Mouse (Mus musculus) frontal cortex, adult 2 months (tissue): ENCODE data around the gene Aplp2. TPM values are rescaled to one million over a fixed set of nuclear protein-coding genes. Genes with fewer than 3 reads are reported as not detected.

ENCODE experiments used
- DNase-seq, 2 experiments: peaks; one replicate each; pipeline ENCODE4 v3.0.0; 2022; ENCODE audit warnings: low spot score in 1 of 2; ENCODE audit errors: extremely low spot score in 1 of 2
- polyA plus RNA-seq: library from polyadenylated mRNA; depleted of rRNA; stranded (reverse); fragments of >200 nt; gene quantifications from 2 replicates; pipeline ENCODE4 v1.2.3, GENCODE M21; 2012

Gene Aplp2
- polyA plus RNA-seq, 1 experiment: 803 TPM

- DNase-seq: no peak
Observed at GRCm38 (mm10) chr9:31226541-31226940, 14.9 kb upstream of the Aplp2 start.

GRCm38 (mm10) chr9:31225808-31226207, 14.2 kb upstream of the Aplp2 start:
- DNase-seq: peak; percentile 39 to 49

DNA sequence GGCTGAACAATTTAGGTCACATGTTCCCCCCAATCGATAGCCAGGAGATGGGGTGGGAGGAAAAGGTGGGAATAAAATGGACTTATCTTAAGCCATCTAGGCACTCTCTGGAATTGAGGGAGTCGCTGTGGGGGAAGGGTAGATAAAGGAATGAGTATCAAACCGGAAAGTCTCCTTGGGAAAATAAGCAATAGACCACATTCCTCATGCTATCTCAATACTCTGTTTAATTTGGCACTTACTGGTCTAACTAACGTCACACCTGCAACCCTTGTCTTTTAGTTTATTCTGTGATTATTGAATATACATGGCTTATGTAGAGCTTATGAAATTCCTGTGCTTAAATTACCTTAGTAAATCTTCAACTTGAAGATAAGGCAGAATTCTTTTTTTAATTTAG, 11.9 kb upstream of the Aplp2 start:
- no peak for DNase-seq

GRCm38 (mm10) chr9:31221170-31221569, 9.6 kb upstream of the Aplp2 start:
- no peak for DNase-seq

DNA sequence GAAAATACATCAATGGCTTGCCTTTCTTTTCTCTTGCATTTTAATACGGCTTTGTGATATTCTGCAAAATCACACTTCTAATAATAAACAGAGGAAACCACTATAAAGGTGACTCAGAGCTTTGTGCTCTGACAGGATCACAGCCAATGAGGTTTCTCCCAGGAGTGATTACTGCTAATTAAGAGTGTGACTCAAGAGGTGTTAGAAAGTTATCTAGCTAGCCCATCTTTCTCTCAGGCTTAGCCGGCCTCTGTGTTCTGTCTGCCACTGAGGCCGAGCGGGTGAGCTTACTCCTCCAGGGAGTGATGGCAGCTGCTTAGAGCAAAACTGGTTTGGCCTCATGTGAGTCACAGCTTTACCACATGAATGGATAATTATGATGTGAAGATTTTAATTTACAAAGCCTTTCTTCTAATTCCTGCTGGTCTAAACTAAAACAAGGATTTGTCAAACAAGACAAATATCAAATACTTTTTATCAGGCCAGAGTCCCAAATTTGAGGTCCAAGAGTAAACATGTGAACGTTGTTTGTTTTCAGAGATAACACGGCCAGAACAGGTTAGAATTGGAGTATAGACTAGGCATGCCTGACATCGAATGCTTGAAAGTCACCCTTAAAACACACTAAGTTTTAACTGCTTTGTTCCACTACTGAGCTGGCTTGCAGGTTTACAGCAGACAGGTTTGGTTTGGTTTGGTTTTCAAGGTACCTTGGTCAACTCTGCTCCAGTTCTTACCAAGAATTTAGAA, 6.2 kb upstream of the Aplp2 start:
- DNase-seq: peak in 1 of 2 experiments; percentile 24

GRCm38 (mm10) chr9:31212500-31213008, 939 bp upstream of the Aplp2 start:
- peak in 1 of 2 experiments; percentile 28 for DNase-seq

DNA sequence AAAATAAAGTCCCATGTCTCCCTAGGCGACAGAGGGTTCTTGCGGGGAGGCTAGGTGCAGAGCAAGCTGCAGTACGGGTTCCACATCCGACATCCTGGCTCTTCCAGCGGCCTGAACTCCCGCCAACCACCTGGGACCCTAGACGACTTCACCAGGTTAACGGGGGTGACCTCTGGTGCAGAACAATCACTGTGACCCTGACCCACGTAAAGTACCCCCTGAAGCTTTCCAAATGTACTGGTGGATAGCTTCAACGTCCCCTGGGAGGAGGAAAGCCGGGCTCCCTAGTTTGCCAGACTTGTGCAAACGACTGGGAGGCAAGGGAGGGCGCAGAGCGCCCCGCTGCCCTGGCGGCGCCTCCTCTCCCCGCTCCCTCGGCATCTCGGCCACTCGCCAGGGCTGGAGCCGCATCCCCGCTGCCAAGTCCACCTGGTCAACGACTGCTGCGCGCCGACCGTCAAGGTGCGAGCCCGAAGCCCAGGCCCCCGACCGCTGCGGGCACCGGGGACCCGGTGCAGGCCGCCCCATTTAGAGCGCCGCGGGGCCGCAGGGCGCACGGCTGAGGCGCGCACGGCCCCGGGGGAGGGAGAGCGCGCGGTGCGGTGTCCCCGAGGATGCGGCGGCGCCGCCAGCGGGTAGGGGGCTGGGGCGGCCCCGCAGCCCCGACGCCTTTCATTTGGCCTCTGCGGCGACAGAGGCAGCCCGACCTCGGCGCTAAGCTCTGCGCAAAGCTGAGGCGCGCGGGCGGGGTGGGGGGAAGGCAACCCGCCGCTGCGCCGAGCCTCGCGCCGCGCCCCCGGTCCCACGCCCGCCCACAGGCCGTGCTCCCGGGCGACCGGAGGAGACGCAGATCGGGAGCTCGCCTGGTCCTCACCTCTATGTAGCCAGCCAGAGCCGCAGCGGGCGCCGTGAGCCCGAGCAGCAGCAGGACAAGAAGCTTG, 596 bp downstream of the Aplp2 start:
- DNase-seq: peak in 1 of 2 experiments; percentile 27

- no peak for DNase-seq
Observed at GRCm38 (mm10) chr9:31210163-31210562, 1.5 kb downstream of the Aplp2 start.

DNA sequence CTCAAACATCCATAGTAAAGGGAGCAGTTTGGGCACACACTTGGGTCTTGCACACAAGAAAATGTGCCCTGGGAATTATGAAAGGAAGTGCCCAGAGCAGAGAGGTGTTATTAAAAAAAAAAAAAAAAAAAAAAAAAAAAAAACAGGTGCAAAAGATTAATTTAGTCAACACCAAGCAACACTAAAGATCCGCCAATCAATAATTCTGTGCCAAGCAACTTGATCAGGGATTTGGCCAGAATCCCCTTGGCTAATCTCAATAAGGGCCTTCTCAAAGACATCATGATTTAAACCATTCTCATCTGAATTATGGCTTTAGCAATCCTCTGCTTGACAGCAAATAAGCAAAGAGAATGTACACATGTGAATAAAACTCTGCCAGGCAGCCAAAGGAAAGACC, 2.1 kb downstream of the Aplp2 start:
- DNase-seq: no peak

DNA sequence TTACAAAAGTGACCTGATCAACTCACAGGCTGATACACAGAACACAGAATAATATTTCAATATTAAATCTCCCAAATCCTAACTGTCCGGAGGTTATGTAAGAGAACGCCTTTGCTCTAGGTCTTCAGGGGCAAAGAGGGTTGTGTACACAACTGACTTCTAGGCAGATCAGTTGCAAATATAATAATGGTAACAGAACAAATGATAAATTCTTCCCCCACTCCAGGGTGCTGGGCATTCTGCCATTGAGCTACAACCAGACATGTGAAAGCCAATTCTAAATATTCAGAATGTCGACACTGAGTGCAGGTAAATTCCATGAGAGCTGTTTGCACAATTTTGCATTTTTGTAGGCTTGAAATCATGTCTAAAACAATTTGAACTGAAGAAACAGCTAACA, 3.9 kb downstream of the Aplp2 start:
- DNase-seq: no peak

DNA sequence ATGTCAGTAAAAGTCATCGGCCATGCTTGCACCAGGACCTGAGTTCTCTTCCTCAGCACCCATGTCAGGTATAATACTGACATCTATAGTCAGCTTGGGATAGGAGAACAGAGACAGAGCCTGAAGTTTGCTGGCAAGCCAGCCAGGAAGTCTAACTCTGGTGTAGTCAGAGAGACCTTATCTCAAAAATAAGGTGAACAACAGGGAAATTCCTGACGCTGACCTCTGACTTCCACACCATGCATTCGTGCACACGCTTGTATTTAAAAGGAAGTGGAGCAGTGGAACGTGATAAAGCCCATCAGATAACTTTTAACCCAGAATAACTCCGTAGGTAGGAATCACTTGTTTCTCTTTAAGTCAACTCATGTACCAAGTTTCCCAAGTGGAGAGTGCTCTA, 6.9 kb downstream of the Aplp2 start:
- DNase-seq: no peak

DNA sequence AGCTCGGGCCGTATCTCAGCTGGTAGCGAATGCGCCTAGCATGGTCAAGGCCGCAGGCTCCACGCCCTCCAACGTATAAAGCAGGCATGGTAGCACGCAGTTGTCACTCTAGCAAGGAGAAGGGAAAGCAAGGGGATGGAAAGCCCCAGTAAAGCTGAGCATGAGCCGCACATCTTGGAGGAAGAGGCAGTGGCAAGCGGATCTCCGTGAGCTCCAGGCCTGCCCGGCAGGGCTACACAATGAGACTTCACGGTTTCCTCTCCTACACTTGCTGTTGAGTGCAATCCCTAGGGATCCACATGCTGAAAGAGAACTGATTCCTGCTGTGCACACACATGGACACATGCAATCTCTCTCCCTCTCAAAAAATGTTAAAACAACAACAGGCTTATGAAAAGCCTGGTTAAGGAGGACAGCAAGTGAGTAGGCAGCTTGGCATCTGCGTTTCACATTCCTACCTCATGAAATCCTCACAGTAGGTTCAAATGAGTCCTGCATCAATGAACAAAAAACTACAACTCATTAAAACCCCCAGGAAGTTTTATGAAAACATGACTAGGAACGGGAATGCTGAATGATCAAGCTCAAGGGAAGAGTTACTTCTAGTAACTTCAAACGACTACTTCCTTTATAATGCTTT, 7.9 kb downstream of the Aplp2 start:
- no peak for DNase-seq

- no peak for DNase-seq
Observed at GRCm38 (mm10) chr9:31203068-31203467, 8.5 kb downstream of the Aplp2 start.

- DNase-seq: no peak
Observed at GRCm38 (mm10) chr9:31198614-31199013, 13.0 kb downstream of the Aplp2 start.

- DNase-seq: no peak
Observed at GRCm38 (mm10) chr9:31197782-31198181, 13.8 kb downstream of the Aplp2 start.

DNA sequence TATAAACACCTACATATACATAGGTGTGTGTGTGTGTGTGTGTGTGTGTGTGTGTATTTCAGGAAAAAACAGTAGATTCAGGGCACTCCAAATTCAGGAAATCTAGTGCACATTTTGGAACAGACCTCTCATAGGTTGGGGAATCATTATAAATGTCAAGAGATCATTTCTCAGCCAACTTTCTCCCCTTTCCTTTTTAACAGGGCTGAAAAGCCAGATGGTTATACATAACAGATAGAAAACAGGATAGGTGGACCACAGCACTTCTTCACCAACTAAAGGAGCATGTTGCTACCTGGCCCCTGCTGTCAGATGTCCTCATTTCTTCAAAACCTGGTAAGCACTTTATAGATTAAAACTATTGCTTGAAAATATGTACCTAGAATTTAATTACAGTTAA, 14.9 kb downstream of the Aplp2 start:
- no peak for DNase-seq

DNA sequence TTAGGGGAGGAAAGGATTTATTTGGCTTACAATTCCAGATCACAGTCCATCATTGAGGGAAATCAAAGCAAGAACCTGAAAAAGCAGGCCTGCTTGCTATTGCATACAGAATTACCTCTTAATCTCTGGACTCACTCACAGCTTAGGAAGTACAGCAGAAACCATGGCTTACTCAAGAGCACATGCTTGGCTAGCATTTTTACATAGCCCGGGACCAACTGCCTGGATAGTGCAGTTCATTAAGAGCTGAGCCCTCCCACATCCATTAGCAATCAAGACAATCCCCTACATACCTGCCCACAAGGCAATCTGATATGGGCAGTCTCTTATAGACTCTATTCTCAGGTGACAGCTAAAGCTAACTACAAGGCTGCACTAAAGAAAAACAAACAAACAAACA, 16.0 kb downstream of the Aplp2 start:
- no peak for DNase-seq

DNA sequence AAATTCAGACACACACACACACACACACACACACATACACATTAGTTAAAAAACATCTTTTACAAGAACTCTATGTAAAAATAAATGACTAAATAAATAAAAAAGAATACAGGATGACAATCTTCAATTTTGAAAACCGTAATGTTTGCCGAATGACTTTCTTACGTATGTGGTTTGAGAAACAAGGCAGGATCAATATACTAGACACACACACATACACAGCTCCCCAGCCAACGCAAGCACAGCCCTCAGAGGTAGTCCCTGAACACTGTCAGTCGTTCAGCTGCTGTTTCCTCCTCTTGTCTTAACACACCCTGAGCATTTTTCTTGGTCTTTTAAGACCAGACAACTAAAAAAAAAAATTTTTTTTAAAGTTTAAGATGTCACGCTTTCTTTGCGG, 19.2 kb downstream of the Aplp2 start:
- no peak for DNase-seq

GRCm38 (mm10) chr9:31191543-31191942, 20.1 kb downstream of the Aplp2 start:
- no peak for DNase-seq

- no peak for DNase-seq
Observed at GRCm38 (mm10) chr9:31189194-31189593, 22.4 kb downstream of the Aplp2 start.

DNA sequence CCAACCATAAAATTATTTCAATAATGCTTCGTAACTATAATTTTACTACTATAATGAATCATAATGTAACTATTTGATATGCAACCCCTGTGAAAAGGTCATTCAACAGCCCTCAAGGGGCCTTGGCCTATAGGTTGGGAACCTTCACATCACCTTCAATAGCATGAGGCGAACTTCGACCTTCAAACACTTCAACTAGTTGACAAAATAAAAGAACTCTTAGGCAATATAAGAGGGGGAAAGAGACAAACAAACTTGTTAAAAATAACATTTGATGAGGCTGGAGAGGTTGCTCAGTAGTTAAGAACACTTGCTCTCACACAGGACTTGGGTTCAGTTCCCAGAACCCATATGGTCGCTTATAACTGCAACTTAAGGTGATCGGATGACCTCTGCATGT, 27.2 kb downstream of the Aplp2 start:
- no peak for DNase-seq
